Mouse (Mus musculus) E14TG2a.4 (cell line): ENCODE measurements around the gene Mkrn2os.

Experiments used
- CTCF ChIP-seq: conservative IDR thresholded peaks from 2 replicates; pipeline ENCODE4 v1.5.1; 2014; ENCODE audit warnings: low read length
- POU5F1 ChIP-seq: IDR thresholded peaks from 2 replicates; pipeline ENCODE4 v1.6.1; 2014; ENCODE audit warnings: low read length, borderline replicate concordance

GRCm38 (mm10) chr6:115544442-115544970 lies 47.9 kb downstream of the Mkrn2os start, which contains the start of gene Tsen2:
- no peak for TF ChIP-seq CTCF
- TF ChIP-seq POU5F1: no peak
